Mouse (Mus musculus): ENCODE measurements around the gene Reck.

DNA sequence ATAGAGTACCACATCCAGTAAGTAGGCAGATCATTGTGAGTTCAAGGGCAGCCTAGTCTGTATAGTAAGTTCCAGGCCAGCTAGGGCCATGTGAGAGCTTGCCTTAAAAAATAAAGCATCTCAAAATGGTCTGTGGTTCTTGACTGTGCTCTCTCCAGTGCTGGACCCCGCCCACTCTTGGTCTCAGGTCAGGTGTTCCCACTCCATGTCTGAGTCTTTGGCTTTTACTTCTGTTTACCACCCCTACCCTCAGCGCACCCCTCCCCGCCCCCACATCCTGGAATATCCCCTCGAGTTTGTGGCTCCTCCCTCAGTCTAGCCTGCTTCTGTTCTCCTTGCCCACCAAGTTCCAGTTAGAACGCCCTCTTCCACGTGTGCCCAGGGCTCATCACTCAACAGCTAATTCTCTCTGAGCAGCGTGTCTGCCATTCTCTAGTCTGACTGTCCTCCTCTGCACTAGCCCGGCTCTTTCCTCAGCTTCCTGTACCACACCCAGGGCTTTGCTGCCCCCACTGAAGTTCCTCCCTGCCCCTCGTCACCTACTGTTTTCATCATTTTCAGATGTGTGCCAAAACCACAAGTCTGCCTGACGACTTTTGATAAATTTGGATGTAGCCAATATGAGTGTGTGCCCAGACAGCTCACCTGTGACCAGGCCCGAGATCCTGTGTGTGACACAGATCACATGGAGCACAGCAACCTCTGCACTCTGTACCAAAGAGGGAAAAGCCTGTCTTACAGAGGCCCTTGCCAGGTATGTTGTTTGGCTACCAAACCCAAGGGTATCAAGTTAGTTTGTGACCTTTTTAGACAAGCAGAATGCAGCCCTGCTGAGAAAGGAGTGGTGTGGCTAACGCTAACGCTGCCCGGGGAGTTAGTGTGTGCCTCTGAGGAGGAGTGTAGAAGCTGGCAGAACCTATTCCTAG lies 61.7 kb downstream of the Reck start:
- TF ChIP-seq CTCF (IDR thresholded peaks at IDR 0.05; ENCODE audit: low read depth, low read length) (no peak), POLR2A (IDR thresholded peaks at IDR 0.05; ENCODE audit: borderline replicate concordance, low read depth, low read length) (no peak)

Measured in bone marrow macrophage, adult 2 months (primary cell).